Mouse (Mus musculus): Measurements from ENCODE around the gene Gm20388.

GRCm38 (mm10) chr8:123445981-123446380 lies 3535.3 kb downstream of the Gm20388 start:
- TF ChIP-seq EP300 (IDR thresholded peaks at IDR 0.05; ENCODE audit: low read depth) (no peak), CTCF (IDR thresholded peaks at IDR 0.05; ENCODE audit: low read depth) (no peak)

Data from liver, embryonic 14.5 days (tissue).